ENCODE assay signal across 8 mouse cellular contexts in the genomic region with DNA sequence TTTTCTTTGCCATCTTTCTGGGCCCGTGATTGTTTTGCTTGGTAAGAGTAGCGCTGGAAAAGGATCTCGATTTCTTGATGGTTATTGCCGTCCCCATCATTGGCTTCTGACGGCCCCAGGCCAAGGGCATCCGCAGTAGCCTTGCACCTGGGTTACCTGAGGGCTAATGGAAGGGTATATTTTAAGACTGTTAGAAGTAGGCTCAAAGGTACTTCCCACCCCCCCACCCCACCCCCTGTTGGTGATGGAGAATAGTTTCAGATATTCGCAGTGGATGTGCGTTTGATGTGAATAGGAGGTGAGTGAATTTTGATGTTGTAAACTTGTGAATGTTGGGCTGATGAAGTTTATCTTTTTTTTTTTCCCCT.
DNase-seq lines count a peak whose midpoint lies in the region; ATAC-seq and TF ChIP-seq lines count a peak whose summit lies in the region.

No protein-coding gene starts in this region.

- peak overlapping the region; percentile 94 for H3K4me2 ChIP-seq in liver, embryonic 12.5 days

- no peak for TF ChIP-seq POLR2A in heart, adult 2 months (IDR thresholded peaks at IDR 0.05; ENCODE audit: insufficient read depth, low read depth, low read length)

- intact Hi-C loops in heart, adult 2 months (cut with DNase I) = loop anchor here (2.0 to 10.0 kb wide), 2 partner anchors 121 to 207 kb away; no protein-coding TSS in a partner anchor
- intact Hi-C loops in left cerebral cortex, postnatal 25 days (cut with DNase I) = loop anchor here (2.0 kb wide), 2 partner anchors 211 to 237 kb away; no protein-coding TSS in a partner anchor

- TF ChIP-seq CTCF in heart, adult 2 months (IDR thresholded peaks at IDR 0.05) = peak; percentile 26; the same call in 1 of the 2 replicates

- H3K4me3 ChIP-seq in heart, adult 2 months = peak overlapping the region; percentile 67
- peak overlapping the region; percentile 85 for H3K4me3 ChIP-seq in liver, embryonic 12.5 days

- 5% methylated on average over 8 of the region's 8 CpGs for WGBS in heart, adult 2 months
- WGBS in liver, embryonic 12.5 days (ENCODE audit: insufficient replicate concordance) = 9% methylated on average over 8 of the region's 8 CpGs

- no peak for TF ChIP-seq EP300 in heart, adult 2 months (IDR thresholded peaks at IDR 0.05; ENCODE audit: insufficient read depth, low read depth, low read length)

- peaks cover 3% of the 10 kb centered on the region for H3K4me1 ChIP-seq in heart, adult 2 months (ENCODE audit: control insufficient read depth, insufficient read depth, low read length)
- peaks cover 35% of the 10 kb centered on the region for H3K4me1 ChIP-seq in liver, embryonic 12.5 days

- no peaks in the 10 kb centered on the region for H3K36me3 ChIP-seq in heart, adult 2 months (ENCODE audit: control insufficient read depth, insufficient read depth, low read length)
- no peaks in the 10 kb centered on the region for H3K36me3 ChIP-seq in liver, embryonic 12.5 days

- H3K9me3 ChIP-seq in liver, embryonic 12.5 days (replicated peaks) = no peaks in the 10 kb centered on the region

- H3K9ac ChIP-seq in heart, adult 2 months (ENCODE audit: low read depth, low read length) = no peak overlapping the region
- H3K9ac ChIP-seq in liver, embryonic 12.5 days = peak overlapping the region; percentile 82

- H3K27ac ChIP-seq in heart, adult 2 months = 0 out of 2 replicates have a peak overlapping the region, but pooled peaks have one; percentile 74
- no peak overlapping the region for H3K27ac ChIP-seq in liver, embryonic 12.5 days

- no peak for DNase-seq in heart, adult 2 months
- no peak for DNase-seq in heart, adult 9 months (ENCODE audit: low spot score in 2 of 2)
- DNase-seq in thymus, postnatal 0 days (ENCODE audit: low spot score) = peak; percentile 4
- DNase-seq in thymus, postnatal 14 days = no peak
- no peak for DNase-seq in layer of hippocampus, adult 11-12 months (ENCODE audit: low spot score)
- DNase-seq in left cerebral cortex, postnatal 25 days (ENCODE audit: low spot score in 2 of 2) = no peak
- DNase-seq in right cerebral cortex, postnatal 36 days (ENCODE audit: low spot score in 2 of 2) = no peak

- peaks cover 4% of the 10 kb centered on the region; the same call in 1 of the 2 replicates for H3K79me2 ChIP-seq in heart, adult 2 months (replicated peaks; ENCODE audit: control insufficient read depth, insufficient read depth, low read length)

- H3K27me3 ChIP-seq in heart, adult 2 months (ENCODE audit: control insufficient read depth, insufficient read depth, low read length) = no peaks in the 10 kb centered on the region
- no peaks in the 10 kb centered on the region; the same call in 1 of the 2 replicates for H3K27me3 ChIP-seq in liver, embryonic 12.5 days (replicated peaks)

- no peak for ATAC-seq in liver, embryonic 12.5 days
